Mouse (Mus musculus) limb, embryonic 15.5 days (tissue): ENCODE measurements around the gene Pde4c. TPM values are rescaled to one million over a fixed set of nuclear protein-coding genes. Genes with fewer than 3 reads are reported as not detected.

ENCODE experiments used
- ATAC-seq: fragments of 200-750 bp; cut with Nextera tagmentation; 2 replicates; pipeline ENCODE4 v1.8.0; 2017; ENCODE audit warnings: low read depth, moderate TSS enrichment; ENCODE audit not compliant: insufficient number of reproducible peaks, low FRiP score, low TSS enrichment
- H3K27ac ChIP-seq: fragments of 300-500 bp; sonication (generic); 2 replicates; pipeline ENCODE4 v1.5.1; 2015; ENCODE audit warnings: moderate library complexity, mild to moderate bottlenecking, inconsistent platforms
- H3K27me3 ChIP-seq: fragments of 300-500 bp; sonication (generic); 2 replicates; pipeline ENCODE4 v1.6.1; 2015; ENCODE audit warnings: inconsistent platforms
- H3K36me3 ChIP-seq: fragments of 300-500 bp; sonication (generic); 2 replicates; pipeline ENCODE4 v1.6.1; 2015; ENCODE audit warnings: inconsistent platforms
- H3K4me1 ChIP-seq: fragments of 300-500 bp; sonication (generic); 2 replicates; pipeline ENCODE4 v1.6.1; 2015; ENCODE audit warnings: inconsistent platforms
- H3K4me2 ChIP-seq: fragments of 300-500 bp; sonication (generic); 2 replicates; pipeline ENCODE4 v1.6.1; 2015; ENCODE audit warnings: mild to moderate bottlenecking, inconsistent platforms
- H3K4me3 ChIP-seq: fragments of 300-500 bp; sonication (generic); 2 replicates; pipeline ENCODE4 v1.5.1; 2015; ENCODE audit warnings: mild to moderate bottlenecking, inconsistent platforms
- H3K9ac ChIP-seq: fragments of 300-500 bp; sonication (generic); 2 replicates; pipeline ENCODE4 v1.6.1; 2015; ENCODE audit warnings: inconsistent platforms
- H3K9me3 ChIP-seq: fragments of 300-500 bp; sonication (generic); 2 replicates; pipeline ENCODE4 v1.6.1; 2016; ENCODE audit warnings: inconsistent platforms
- WGBS: fragments of 180-500 bp; shearing (Covaris S2); methylation state at CpG from one replicate; pipeline ENCODE4 v1.1.7; 2015; 5-methylcytosine and 5-hydroxymethylcytosine counted together
- polyA plus RNA-seq: library from polyadenylated mRNA; unstranded; fragments of >200 nt; fragmentation: Nextera tagmentation; extraction: Ambion mirVana; gene quantifications from 2 replicates; pipeline ENCODE4 v1.2.1, GENCODE M21; 2015

Gene Pde4c
- polyA plus RNA-seq, 1 experiment from 2014 or later: 0.05 TPM

- ATAC-seq: no peak
- Histone ChIP-seq H3K9me3 (no peaks in the 10 kb centered on the region), H3K9ac (peak overlapping the region; percentile 39), H3K27ac (peak overlapping the region; percentile 34; the same call in 1 of the 2 replicates), H3K4me2 (peak overlapping the region; percentile 88), H3K4me1 (peaks cover 32% of the 10 kb centered on the region), H3K36me3 (peaks cover 32% of the 10 kb centered on the region), H3K27me3 (no peaks in the 10 kb centered on the region), H3K4me3 (peak overlapping the region; percentile 44)
- WGBS: 2% methylated on average over 34 of the region's 34 CpGs
These were observed 42.5 kb downstream of the Pde4c start for GRCm38 (mm10) chr8:70765838-70766570.

DNA sequence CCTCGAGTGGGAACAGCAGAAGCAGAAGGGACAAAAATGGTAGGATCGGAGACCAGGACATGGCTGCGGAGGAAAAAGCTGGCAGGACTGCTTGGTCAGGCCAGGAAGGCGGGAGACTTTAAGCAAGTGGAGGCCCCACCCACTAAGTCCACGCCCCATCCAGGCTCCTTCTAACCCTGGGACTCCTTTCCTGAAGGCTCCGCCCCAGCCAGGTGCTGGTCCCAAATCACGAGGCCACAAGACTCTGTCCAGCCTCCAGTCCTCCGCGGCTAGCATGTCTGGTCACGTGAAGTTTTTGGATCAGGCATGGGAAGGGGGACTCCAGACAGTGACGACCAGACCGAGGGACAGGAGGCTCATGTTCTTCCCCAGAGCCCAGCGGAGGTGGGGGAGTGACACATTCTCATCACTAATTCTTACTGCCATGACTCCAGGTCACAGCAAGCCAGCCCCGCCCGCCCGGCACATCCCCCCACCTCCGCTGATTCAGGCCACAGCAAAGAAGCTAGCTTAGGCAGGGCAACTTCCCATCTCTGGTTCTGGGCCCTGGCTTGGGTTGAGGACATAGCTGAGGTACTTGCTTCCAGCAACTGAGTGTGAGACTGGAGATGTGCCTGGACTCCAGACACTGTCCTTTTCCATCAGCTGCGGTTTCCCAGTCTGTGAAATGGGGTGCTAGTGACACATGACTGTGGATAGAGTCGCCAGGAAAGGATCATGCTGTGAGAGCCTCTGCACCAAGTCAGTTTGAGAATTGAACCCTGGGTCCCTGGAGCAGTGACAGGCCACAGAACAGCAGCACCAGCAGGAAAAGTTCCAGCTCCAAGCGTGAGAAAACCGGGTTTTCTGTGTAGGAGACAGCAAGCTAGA is 43.3 kb downstream of the Pde4c start:
- peak overlapping the region; percentile 39 for H3K9ac ChIP-seq
- H3K9me3 ChIP-seq: no peaks in the 10 kb centered on the region
- H3K36me3 ChIP-seq: peaks cover 40% of the 10 kb centered on the region
- H3K27ac ChIP-seq: peak overlapping the region; percentile 34; the same call in 1 of the 2 replicates
- WGBS: 8% methylated on average over 21 of the region's 21 CpGs
- H3K4me3 ChIP-seq: peak overlapping the region; percentile 44
- no peaks in the 10 kb centered on the region for H3K27me3 ChIP-seq
- ATAC-seq: peak; percentile 17; the same call in 1 of the 2 replicates
- peaks cover 28% of the 10 kb centered on the region for H3K4me1 ChIP-seq
- H3K4me2 ChIP-seq: peak overlapping the region; percentile 88

- no peak overlapping the region for H3K9ac ChIP-seq
- peaks cover 47% of the 10 kb centered on the region for H3K36me3 ChIP-seq
- WGBS: 77% methylated on average over 6 of the region's 6 CpGs
- no peak for ATAC-seq
- no peaks in the 10 kb centered on the region for H3K27me3 ChIP-seq
- peaks cover 35% of the 10 kb centered on the region for H3K4me1 ChIP-seq
- H3K4me2 ChIP-seq: no peak overlapping the region
- H3K4me3 ChIP-seq: no peak overlapping the region
- H3K27ac ChIP-seq: no peak overlapping the region
- H3K9me3 ChIP-seq: no peaks in the 10 kb centered on the region
These were observed 44.0 kb downstream of the Pde4c start for GRCm38 (mm10) chr8:70767503-70767902.

DNA sequence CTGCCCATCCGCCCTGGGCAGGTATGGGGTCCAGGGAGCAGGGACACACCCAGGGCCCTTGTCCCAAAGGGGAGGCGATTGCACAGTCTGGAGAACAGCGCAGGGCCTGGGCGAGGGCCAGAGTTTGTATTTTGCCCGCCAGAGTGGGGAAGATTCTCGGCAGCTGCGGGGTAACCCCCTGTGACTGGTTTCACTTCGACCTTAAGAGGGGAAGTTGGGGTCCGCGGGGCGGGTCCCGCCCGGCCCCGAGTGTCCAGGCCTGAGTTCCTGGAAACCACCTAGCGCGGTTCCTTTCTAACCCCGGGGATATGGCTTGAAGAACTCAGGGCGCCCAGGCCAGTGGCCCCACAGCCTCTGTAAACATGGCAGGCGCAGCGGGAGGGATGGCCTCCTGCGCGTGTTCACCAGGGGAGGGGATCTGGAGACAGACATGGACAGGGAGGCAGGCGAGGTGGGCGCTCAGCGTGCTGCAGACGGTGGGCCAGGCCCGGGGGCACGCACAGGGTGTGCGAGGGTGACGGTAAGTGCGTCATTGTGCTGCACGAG is 44.8 kb downstream of the Pde4c start:
- Histone ChIP-seq H3K4me3 (no peak overlapping the region), H3K27me3 (no peaks in the 10 kb centered on the region), H3K9me3 (no peaks in the 10 kb centered on the region), H3K27ac (no peak overlapping the region), H3K4me1 (peaks cover 43% of the 10 kb centered on the region), H3K9ac (no peak overlapping the region), H3K4me2 (no peak overlapping the region), H3K36me3 (peaks cover 53% of the 10 kb centered on the region)
- WGBS: 94% methylated on average over 32 of the region's 32 CpGs
- ATAC-seq: no peak

DNA sequence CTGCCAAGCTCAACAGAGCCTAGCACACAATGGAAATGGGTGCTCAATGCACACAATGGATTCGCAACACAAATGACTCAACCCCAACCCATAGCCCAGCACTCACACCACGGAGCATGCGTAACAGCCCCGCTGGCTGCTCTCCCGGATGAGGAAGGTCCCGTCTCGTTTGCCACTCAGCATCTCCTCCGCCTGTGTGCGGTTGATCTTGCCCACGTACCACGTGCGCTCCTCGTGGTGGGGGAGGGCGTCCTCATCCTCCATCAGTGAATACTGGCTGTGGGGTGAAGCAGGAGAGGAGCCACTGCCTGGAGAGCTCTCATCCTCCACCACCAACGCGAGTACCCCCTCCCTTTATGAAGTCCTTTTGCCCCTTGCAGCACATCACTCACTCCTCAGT is 45.4 kb downstream of the Pde4c start:
- Histone ChIP-seq H3K4me3 (no peak overlapping the region), H3K4me1 (peaks cover 49% of the 10 kb centered on the region), H3K27ac (no peak overlapping the region), H3K9me3 (no peaks in the 10 kb centered on the region), H3K9ac (no peak overlapping the region), H3K36me3 (peaks cover 55% of the 10 kb centered on the region), H3K4me2 (no peak overlapping the region), H3K27me3 (no peaks in the 10 kb centered on the region)
- no peak for ATAC-seq
- 85% methylated on average over 16 of the region's 16 CpGs for WGBS

GRCm38 (mm10) chr8:70769359-70769758 is 45.8 kb downstream of the Pde4c start:
- Histone ChIP-seq H3K36me3 (peaks cover 56% of the 10 kb centered on the region), H3K4me3 (no peak overlapping the region), H3K9me3 (no peaks in the 10 kb centered on the region), H3K9ac (no peak overlapping the region), H3K4me1 (peaks cover 53% of the 10 kb centered on the region), H3K27me3 (no peaks in the 10 kb centered on the region), H3K4me2 (no peak overlapping the region), H3K27ac (no peak overlapping the region)
- peak; percentile 42; the same call in 1 of the 2 replicates for ATAC-seq
- 7% methylated on average over 26 of the region's 26 CpGs for WGBS

DNA sequence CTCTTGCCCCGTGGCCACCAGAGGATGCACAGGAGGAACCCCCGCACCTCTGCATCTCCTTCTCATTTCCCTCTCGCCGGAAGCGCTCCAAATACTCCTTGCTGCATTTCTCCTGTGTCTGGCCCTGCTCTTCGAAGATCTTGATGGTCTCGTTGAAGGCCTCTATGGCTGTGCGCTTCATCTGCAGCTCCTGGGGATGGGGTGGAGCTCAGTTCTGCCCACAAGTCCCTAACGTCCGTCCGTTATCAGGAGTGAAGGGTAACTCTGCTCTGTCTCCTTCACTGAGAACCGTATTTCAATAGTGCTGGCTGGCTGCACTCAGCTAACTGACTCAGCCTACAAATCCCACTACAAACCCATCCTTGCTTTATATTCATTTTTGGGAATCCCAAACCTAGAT is 46.3 kb downstream of the Pde4c start:
- no peak overlapping the region for H3K4me3 ChIP-seq
- no peak overlapping the region for H3K4me2 ChIP-seq
- no peak for ATAC-seq
- no peaks in the 10 kb centered on the region for H3K9me3 ChIP-seq
- WGBS: 74% methylated on average over 12 of the region's 12 CpGs
- peaks cover 61% of the 10 kb centered on the region for H3K36me3 ChIP-seq
- peaks cover 57% of the 10 kb centered on the region for H3K4me1 ChIP-seq
- H3K27ac ChIP-seq: no peak overlapping the region
- H3K27me3 ChIP-seq: no peaks in the 10 kb centered on the region
- H3K9ac ChIP-seq: no peak overlapping the region

DNA sequence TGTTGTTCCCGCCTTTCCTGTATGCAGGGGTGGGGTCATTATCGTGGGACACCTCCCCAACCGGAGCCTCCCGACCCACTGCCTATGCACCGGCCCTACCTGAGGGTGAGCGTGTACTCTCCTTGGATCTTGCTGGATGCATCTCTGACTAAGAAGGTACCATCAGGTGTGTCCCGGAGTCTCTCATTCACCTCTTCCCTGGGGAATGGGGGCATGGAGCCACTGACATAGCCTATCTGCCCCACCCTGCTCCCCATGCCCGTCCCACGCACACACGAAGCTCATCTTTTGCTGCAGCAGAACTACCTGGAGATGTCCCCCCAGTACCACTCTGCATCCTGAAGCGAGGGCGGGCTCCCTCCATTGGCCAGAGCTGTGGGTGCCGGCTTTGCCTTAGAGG is 47.2 kb downstream of the Pde4c start:
- H3K36me3 ChIP-seq: peaks cover 63% of the 10 kb centered on the region

DNA sequence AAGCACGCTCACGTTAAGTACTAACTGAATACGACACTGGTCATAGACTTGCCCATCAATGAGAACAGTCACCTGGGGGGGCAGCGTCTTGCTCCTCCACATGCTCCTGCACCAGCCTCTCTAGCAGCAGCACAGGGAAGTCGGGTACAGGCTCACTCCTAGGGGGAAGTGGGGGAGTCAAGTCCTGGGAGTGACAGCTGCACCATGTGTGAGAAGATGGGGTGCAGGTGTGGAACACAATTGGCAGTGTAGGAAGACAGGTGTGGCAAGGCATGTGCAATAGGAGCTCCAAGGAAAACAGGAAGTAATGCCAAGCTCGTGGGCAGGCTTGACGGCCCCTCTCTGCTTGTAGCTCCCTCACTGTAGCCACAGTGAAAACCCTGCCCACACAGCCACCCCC is 47.7 kb downstream of the Pde4c start:
- H3K4me3 ChIP-seq: no peak overlapping the region
- H3K27me3 ChIP-seq: no peaks in the 10 kb centered on the region
- peaks cover 60% of the 10 kb centered on the region for H3K4me1 ChIP-seq
- 84% methylated on average over 7 of the region's 7 CpGs for WGBS
- H3K9ac ChIP-seq: no peak overlapping the region
- H3K27ac ChIP-seq: no peak overlapping the region
- H3K9me3 ChIP-seq: no peaks in the 10 kb centered on the region
- no peak for ATAC-seq
- H3K4me2 ChIP-seq: no peak overlapping the region
- peaks cover 63% of the 10 kb centered on the region for H3K36me3 ChIP-seq

More for the DNA sequence above, 47.2 kb downstream of the Pde4c start:
- no peaks in the 10 kb centered on the region for H3K9me3 ChIP-seq
- no peak for ATAC-seq
- no peak overlapping the region for H3K9ac ChIP-seq
- H3K4me2 ChIP-seq: no peak overlapping the region
- WGBS: 92% methylated on average over 13 of the region's 13 CpGs
- peaks cover 61% of the 10 kb centered on the region for H3K4me1 ChIP-seq
- no peak overlapping the region for H3K4me3 ChIP-seq
- H3K27ac ChIP-seq: no peak overlapping the region
- no peaks in the 10 kb centered on the region for H3K27me3 ChIP-seq

GRCm38 (mm10) chr8:70772075-70772474 is 48.6 kb downstream of the Pde4c start:
- ATAC-seq: no peak
- WGBS: 89% methylated on average over 13 of the region's 13 CpGs
- H3K36me3 ChIP-seq: peaks cover 63% of the 10 kb centered on the region

DNA sequence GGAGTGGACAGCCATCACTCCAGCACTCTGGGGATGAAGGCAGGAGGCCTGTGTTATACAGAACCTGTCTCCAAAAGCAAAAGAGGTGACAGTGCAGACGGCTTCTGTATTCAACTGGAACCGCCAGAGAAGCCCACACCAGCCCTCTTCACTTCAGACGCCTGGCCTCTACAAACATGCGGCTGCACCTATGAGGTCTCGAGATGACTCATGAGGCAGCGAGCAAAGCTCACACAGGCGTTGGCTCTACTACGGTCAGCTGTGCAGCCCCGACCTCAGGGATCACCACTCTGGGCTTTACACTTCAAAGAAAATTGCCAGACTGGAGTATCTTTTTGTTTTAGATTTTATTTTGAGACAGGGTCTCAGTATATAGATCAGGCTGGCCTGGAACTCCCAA is 49.4 kb downstream of the Pde4c start:
- no peak overlapping the region for H3K9ac ChIP-seq
- no peaks in the 10 kb centered on the region for H3K27me3 ChIP-seq
- no peak for ATAC-seq
- peaks cover 60% of the 10 kb centered on the region for H3K36me3 ChIP-seq
- H3K4me2 ChIP-seq: 0 out of 2 replicates have a peak overlapping the region, but pooled peaks have one; percentile 35
- H3K27ac ChIP-seq: peak overlapping the region; percentile 85
- H3K9me3 ChIP-seq: no peaks in the 10 kb centered on the region
- H3K4me1 ChIP-seq: peaks cover 58% of the 10 kb centered on the region
- H3K4me3 ChIP-seq: no peak overlapping the region
- WGBS: 73% methylated on average over 9 of the region's 9 CpGs

More at GRCm38 (mm10) chr8:70772075-70772474, 48.6 kb downstream of the Pde4c start:
- no peaks in the 10 kb centered on the region for H3K9me3 ChIP-seq
- no peak overlapping the region for H3K4me2 ChIP-seq
- no peak overlapping the region for H3K9ac ChIP-seq
- no peaks in the 10 kb centered on the region for H3K27me3 ChIP-seq
- no peak overlapping the region for H3K4me3 ChIP-seq
- no peak overlapping the region for H3K27ac ChIP-seq
- peaks cover 53% of the 10 kb centered on the region for H3K4me1 ChIP-seq
